Mouse (Mus musculus) c-Kit-negative CD71-positive TER-119-positive erythroid progenitor cells, embryonic 14.5 days (primary cell): ENCODE measurements around the gene Unc5c.

Source experiments
- DNase-seq: peaks from one replicate; pipeline ENCODE4 v3.0.0-alpha.2; 2013; ENCODE audit warnings: low read depth, low spot score

Gene Unc5c

GRCm38 (mm10) chr3:141509772-141510171 is 44.8 kb downstream of the Unc5c start:
- DNase-seq, result no peak

DNA sequence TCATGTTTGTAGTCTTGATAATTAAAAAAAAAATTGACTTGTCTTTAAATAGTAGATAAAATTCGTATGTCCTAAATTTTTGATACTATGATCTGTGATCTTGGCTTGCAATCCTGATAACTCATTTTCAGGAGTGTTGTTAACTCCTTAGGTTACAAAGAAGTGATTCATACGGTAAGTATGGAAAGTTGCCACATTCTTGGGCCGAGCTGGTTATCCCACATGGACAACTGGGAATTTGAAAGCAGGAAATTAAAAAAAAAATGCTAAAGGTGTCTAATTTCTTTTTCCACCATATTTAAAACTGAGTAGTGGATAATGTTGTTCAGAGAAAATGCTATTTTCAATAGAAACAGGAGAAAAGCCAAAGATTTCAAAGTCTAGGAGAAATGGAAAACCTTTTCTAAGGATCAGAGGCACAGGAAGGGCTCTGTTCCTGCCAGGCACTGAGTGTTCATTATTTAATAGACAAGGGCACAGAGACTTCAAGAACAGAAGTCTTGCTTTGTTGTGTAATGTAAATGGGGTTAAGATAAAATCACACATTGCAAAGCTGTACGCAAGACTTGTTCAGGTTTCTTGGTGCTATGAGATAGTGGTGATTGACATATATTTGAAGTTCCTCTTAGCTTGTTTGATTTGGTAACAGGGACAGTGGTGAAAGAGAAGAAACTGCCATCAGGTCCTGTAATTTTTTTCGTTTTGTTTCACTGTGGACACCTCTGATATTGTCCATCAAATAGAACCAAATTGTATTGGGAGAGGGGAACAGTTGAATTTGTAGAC is 46.4 kb downstream of the Unc5c start:
- DNase-seq, result no peak

DNA sequence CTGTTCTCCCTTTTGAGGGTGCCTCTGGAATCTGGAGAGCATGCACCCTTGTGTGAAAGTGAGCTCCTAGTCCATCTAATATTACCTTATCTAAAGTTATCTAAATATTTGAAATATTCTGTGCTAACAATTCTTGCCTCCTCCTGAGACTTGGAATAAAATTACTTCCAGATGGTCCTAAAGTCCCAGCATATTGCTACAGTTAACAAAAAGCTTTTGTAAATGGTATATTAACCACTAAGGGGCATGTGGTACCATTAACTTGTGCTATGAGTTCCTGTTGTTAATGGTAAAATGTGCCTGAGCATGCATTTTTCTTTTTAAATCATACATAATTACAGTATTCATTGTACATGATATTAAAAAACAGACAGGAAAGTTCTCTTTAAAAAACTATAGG is 63.7 kb downstream of the Unc5c start:
- no peak for DNase-seq

DNA sequence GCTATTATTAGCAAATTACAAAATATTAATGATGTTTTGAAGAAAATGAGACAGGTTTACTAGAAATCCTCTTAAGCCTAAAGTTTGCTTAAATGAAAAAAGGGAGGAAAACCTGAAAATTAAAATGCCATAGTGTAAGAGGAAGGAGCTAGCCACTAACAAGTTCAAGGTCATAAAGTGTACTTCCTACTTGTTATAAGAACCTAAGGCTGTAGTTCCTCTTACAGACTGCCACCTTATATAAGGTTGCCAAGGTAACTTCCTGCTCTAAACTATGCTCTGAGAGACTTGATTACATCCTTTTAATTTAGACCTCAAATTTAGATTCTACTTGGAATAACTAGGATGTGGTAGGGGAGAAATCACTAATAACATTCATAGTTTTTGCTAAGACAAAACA is 64.6 kb downstream of the Unc5c start:
- DNase-seq, result no peak

DNA sequence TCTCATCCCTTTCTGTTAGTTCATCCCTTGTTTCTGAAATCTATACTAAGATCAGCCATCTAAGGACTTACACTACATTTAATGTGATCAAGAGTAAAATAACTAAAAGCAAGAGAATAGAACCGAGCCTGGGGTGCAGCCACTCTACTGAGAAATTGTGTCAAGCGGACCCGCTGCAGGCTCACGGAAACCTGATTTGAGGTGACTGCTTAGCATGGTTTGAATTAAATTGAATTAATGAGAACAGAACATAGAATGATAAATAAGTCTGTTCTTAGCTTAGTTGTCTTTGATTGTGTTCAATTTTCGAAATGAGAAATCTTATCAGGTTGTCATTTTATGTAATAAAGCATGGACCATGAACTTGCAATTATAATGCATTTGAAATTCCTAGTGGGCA is 68.8 kb downstream of the Unc5c start:
- DNase-seq, result no peak

DNA sequence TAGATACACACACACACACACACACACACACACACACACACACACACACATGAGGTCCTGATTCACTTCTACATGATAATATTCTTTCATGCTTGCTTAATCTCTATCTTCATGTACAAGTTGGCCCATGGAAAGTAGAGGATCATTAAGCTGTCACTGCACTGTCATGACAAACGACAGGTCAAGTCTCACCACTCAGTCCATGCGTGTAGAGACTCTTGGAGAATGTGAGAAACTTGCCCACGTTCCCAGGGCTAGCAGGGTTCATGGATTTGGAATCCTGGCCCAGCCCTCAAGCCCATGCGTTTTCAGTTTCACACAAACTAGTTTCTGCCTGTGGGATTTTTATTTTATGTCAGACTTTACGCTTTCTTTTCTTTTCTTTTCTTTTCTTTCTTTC is 71.8 kb downstream of the Unc5c start:
- DNase-seq, result no peak

- no peak for DNase-seq
Measured at GRCm38 (mm10) chr3:141538120-141538519, 73.1 kb downstream of the Unc5c start.

GRCm38 (mm10) chr3:141540749-141541148 is 75.7 kb downstream of the Unc5c start:
- no peak for DNase-seq

- no peak for DNase-seq
Measured at GRCm38 (mm10) chr3:141547341-141547814, 82.4 kb downstream of the Unc5c start.

DNA sequence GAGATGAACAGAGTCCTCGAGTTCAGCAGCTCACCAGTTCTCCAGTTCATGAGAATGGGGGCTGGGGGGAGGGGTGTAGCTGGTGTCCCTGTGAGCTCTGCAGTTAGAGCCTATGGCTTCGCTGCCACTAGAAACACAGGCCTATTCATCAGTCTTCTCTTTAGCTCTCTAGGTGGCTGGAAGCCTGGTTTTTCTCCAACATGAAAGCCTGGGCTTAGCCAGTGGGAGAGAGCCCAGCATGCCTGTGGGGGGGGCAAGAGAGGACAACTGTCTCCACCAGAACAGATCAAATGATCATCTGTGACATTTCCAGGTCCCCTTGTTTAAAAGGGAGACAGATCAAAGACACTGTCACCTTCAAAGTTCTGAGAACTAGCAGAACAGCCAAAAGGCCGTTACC is 84.6 kb downstream of the Unc5c start:
- DNase-seq, result no peak

DNA sequence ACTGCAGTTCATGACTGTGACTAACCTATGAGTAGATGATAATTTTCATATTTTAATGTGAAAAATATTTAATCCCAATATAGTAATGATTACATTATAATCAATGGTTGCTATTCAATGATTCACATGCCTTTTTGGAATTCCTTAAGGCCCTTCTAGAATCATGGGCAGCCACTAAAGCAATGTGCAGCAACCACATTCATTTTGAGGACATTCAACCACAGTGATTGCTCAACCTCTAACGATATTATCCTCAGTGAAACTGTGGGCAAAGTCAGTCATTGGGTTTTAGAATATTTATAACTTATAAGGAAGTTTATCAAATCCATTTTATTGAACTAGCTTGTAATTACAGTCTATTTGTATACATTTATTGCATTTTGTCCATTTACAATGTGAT is 87.9 kb downstream of the Unc5c start:
- no peak for DNase-seq

GRCm38 (mm10) chr3:141557072-141557471 is 92.1 kb downstream of the Unc5c start:
- DNase-seq, result no peak

GRCm38 (mm10) chr3:141575076-141575688 is 110.2 kb downstream of the Unc5c start:
- DNase-seq, result no peak

DNA sequence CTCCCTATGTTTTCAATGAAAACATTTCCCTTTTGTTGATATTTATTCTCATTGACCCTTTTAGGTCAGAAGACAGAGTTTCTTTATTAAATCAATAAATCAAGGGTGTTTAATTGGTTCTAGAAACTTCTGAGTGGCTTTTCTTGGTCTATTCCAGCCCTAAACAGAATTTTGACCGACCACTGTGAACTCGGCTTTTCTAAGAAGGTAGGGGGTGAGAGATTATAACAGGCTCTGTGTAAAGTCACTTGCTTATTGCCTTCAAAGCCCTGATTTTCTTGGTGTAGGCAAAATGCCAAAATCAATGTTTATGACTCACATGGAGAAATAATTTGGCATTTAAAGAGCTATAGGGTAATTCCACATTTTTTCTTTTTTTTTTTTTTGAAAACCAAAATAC is 112.4 kb downstream of the Unc5c start:
- DNase-seq, result no peak

GRCm38 (mm10) chr3:141581190-141581891 is 116.3 kb downstream of the Unc5c start:
- no peak for DNase-seq

GRCm38 (mm10) chr3:141581892-141582214 is 116.8 kb downstream of the Unc5c start:
- DNase-seq, result no peak

GRCm38 (mm10) chr3:141583180-141583579 is 118.2 kb downstream of the Unc5c start:
- no peak for DNase-seq

DNA sequence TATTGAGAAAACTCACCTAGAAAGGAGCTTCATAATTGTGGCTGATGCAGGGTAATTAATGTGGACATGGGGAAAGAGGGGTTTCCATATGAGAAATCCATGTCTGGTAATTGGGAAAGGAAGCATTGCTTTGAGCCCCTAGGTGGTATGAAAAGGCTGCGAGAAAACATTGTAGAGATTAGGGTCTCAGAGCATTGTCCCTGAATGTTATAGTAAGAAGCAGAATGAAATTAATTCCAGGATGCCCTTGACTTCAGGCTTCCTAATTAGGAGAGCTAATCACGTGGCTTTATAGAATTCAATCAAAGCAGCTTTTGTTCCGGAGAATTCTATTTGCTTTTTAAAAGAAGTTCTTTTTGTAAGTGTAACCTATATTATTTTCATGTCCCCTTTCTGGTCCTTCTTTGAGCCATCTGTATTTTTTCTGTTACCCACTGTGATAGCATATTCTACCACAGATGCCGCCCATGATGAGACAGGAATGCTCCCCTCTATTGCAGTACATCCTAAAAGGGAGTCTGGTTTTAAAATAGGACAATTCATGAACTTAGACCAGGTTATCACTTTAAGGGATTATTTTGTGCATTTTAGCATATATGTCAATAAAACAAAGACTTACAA is 124.5 kb downstream of the Unc5c start:
- DNase-seq, result no peak

DNA sequence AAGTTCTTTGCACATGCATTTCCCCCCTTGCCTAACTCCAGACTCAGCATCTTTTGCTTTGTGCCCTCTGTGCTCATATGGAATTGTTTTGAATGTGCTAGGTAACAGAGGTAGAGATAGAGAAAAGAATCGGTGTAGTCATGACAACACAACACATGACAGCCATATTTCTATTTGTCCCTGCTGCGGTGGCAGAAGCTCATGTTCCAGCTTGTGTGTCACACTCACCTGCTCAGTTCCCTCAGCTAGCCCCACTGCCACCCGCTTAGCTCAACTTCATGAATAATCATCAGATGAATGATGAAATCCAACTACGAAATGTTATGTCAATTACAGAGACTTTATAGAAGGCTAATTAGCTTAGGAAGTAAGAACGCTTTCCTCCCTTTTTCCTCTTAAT is 128.2 kb downstream of the Unc5c start:
- no peak for DNase-seq

DNA sequence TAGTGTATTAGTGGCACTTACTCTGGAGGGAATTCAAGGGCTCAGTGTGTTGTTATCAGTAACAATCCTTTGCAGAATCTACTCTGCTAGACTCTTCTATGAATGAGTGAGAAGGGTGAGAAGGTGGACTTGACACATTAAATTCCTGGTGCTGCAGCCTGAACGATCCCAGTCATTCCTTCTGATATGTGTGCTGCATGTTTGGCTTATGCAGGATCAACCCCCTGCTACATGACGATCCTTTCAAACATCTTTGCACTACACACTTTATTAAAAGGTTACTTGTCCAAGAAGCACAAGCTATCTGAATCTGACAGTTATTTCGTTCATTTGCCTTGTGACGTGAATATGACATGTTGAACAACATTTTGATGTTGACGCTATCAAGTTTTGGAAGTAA is 129.1 kb downstream of the Unc5c start:
- DNase-seq, result no peak

- DNase-seq, result no peak
Measured at GRCm38 (mm10) chr3:141595073-141595472, 130.1 kb downstream of the Unc5c start.

DNA sequence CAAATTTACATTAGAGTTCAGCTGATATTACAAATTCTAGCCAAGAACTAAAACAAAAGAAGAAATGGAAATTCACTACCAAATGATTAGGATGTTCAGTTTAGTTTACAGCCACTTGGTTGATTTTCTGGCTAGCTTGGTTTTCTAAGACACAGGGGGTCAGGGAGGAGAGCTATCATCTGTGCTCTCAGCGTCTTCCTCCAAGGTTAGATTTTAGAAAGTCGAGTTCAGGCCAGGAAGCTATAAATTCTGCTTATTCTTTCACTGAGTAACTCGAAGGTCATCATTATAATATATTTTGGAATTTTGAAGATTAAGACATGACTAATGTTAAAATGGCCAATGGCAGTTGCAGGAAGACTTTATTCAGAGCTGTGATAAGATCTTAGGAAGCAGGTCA is 131.4 kb downstream of the Unc5c start:
- DNase-seq, result no peak
